31 mouse cellular contexts compared by ENCODE assay signal in the genomic region with DNA sequence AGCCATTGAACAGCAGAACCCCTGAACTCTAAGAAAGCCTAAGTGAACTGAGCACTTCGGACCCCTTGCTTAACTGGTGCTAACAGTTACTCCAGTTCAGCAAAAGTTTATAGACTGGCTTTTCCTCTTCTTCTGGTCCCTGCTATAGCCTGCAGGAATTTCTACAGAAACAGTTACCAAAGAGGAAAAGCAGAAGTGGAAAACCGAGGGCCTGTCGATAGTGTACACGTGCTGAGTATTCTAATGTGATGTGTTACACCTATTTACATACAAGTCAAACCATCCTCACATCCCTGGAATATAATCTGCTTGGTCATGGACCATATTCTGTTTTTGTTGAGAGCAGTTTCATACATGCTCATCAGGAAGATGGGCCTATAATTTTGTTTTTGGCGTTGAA. TPM values are rescaled to one million over a fixed set of nuclear protein-coding genes. Genes with fewer than 3 reads are reported as not detected.
"Had no signal": no experiment of that assay in that cellular context is flagged by ENCODE, and none has a peak within 500 bp of the region (broad histone marks: within the 10 kb centered on the region; RNA-seq: fewer than 3 reads in every experiment).

No protein-coding gene starts in this region.

- H3K4me2 ChIP-seq: heart, embryonic 11.5 days; heart, embryonic 12.5 days; heart, embryonic 13.5 days; heart, embryonic 15.5 days; hindbrain, embryonic 12.5 days; hindbrain, embryonic 13.5 days; hindbrain, embryonic 14.5 days; hindbrain, embryonic 15.5 days; intestine, embryonic 15.5 days; kidney, embryonic 15.5 days had no signal

- H3K27me3 ChIP-seq: heart, embryonic 12.5 days; heart, embryonic 13.5 days; heart, embryonic 15.5 days; hindbrain, embryonic 12.5 days; hindbrain, embryonic 13.5 days; hindbrain, embryonic 15.5 days; intestine, embryonic 15.5 days; kidney, embryonic 15.5 days had no signal

- H3K4me3 ChIP-seq: heart, embryonic 12.5 days; heart, embryonic 13.5 days; heart, embryonic 15.5 days; hindbrain, embryonic 10.5 days; hindbrain, embryonic 12.5 days; hindbrain, embryonic 13.5 days; hindbrain, embryonic 15.5 days; intestine, embryonic 15.5 days; kidney, embryonic 15.5 days; layer of hippocampus, adult 2 months had no signal

- H3K27ac ChIP-seq: heart, embryonic 13.5 days; heart, embryonic 15.5 days; hindbrain, embryonic 10.5 days; hindbrain, embryonic 12.5 days; hindbrain, embryonic 13.5 days; hindbrain, embryonic 14.5 days; hindbrain, embryonic 15.5 days; hindbrain, postnatal 0 days; intestine, embryonic 15.5 days; kidney, embryonic 15.5 days; kidney, postnatal 0 days; layer of hippocampus, adult 2 months had no signal

- H3K9me3 ChIP-seq: heart, embryonic 12.5 days; heart, embryonic 13.5 days; heart, embryonic 15.5 days; hindbrain, embryonic 10.5 days; hindbrain, embryonic 12.5 days; hindbrain, embryonic 13.5 days; hindbrain, embryonic 15.5 days; intestine, embryonic 15.5 days; kidney, embryonic 15.5 days had no signal

- H3K9ac ChIP-seq: heart, embryonic 12.5 days; heart, embryonic 13.5 days; heart, embryonic 15.5 days; hindbrain, embryonic 12.5 days; hindbrain, embryonic 13.5 days; hindbrain, embryonic 14.5 days; hindbrain, embryonic 15.5 days; intestine, embryonic 15.5 days; kidney, embryonic 15.5 days had no signal

- DNase-seq: heart, postnatal 10 days; heart, postnatal 14 days; heart, postnatal 36 days; heart, postnatal 4 days; kidney, adult 2 months; layer of hippocampus, adult 9-11 months; layer of hippocampus, postnatal 36 days had no signal

- H3K4me1 ChIP-seq: hindbrain, embryonic 15.5 days had no signal

- H3K36me3 ChIP-seq: heart, embryonic 12.5 days; heart, embryonic 13.5 days; heart, embryonic 15.5 days; hindbrain, embryonic 10.5 days; hindbrain, embryonic 12.5 days; hindbrain, embryonic 13.5 days; hindbrain, embryonic 15.5 days; intestine, embryonic 15.5 days; kidney, embryonic 15.5 days had no signal

RNA-seq across cellular contexts. Expression of a gene that starts 30.4 kb away (rescaled TPM):
- total RNA-seq: heart, postnatal 10 days; heart, postnatal 14 days; heart, postnatal 25 days; heart, postnatal 36 days; heart, postnatal 4 days; hematopoietic stem cell, adult 5-6 weeks; layer of hippocampus, adult 2 months; layer of hippocampus, adult 8-10 months; layer of hippocampus, postnatal 14 days; layer of hippocampus, postnatal 25 days; layer of hippocampus, postnatal 36 days; left cerebral cortex, adult 18-20 months had no signal
- polyA plus RNA-seq: heart, embryonic 11.5 days; heart, embryonic 12.5 days; heart, embryonic 14.5 days; heart, postnatal 0 days; hindbrain, embryonic 10.5 days; hindbrain, embryonic 12.5 days; inflammation-experienced regulatory T-cells, adult 6 months; intestine, embryonic 14.5 days had no signal
